Mouse (Mus musculus) frontal cortex, adult 2 months (tissue): ENCODE measurements around the gene Ndufs8. TPM values are rescaled to one million over a fixed set of nuclear protein-coding genes. Genes with fewer than 3 reads are reported as not detected.

Experiments
- DNase-seq, 2 experiments: peaks; one replicate each; pipeline ENCODE4 v3.0.0; 2022; ENCODE audit warnings: low spot score in 1 of 2; ENCODE audit errors: extremely low spot score in 1 of 2
- polyA plus RNA-seq: library from polyadenylated mRNA; depleted of rRNA; stranded (reverse); fragments of >200 nt; gene quantifications from 2 replicates; pipeline ENCODE4 v1.2.3, GENCODE M21; 2012; rRNA removed

Gene Ndufs8
- polyA plus RNA-seq, 1 experiment: 291 TPM

DNA sequence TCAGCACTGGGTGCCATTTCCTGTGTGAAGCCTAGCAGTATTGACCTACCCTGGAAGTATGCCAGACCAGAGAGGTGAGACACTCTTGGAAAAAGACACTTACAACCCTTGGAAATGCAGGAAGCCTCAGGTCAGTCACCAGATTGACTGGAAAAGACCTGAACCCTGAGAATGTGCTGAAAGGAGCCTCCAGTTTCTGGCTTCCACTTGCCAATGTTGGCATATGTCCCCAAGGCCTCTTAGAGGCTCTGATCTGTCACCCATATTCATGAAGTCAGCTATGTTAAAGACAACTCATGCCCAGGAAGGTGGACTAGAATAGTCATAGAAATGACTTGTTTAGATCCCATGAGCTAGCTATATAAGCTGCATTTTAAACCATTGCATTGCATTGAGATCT, 41.1 kb downstream of the Ndufs8 start:
- DNase-seq: no peak

DNA sequence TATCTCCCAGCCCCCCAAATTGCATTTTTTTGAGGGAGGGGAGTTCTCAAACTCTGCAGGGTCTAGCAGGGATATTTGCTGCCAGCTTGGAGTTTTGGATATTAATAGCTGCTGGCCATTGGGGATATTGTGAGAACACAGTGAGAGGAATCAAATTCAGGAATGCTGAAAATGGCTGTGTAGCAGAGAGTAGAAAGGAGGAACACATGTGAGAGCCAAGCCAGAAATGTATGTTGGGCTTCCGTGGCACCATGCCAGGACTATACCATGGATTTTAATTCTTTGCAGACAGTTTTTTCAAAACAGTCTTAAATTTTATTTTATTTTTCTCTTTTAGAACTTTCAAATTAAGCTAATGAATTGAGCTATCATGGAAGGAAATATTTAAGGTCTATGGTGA, 44.3 kb downstream of the Ndufs8 start:
- peak in 1 of 2 experiments; percentile 11 for DNase-seq

DNA sequence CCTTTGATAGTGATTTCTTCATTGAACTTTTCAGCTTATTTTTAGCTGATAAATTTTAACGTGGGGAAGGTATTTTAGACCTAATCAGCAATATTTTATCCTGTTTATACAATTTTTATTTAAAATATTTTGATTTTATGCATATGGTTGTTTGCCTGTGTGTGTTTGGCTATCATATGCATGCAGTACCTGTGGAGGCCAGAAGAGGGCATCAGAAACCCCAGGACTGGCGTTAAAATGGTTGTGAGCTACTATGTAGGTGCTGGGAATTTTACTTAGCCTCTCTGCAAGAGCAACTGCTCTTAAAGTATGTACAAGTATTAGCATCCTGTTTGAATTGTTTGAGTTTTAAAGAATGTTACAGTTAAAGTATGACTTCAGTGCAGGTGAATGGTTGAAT, 47.6 kb downstream of the Ndufs8 start:
- no peak for DNase-seq

DNA sequence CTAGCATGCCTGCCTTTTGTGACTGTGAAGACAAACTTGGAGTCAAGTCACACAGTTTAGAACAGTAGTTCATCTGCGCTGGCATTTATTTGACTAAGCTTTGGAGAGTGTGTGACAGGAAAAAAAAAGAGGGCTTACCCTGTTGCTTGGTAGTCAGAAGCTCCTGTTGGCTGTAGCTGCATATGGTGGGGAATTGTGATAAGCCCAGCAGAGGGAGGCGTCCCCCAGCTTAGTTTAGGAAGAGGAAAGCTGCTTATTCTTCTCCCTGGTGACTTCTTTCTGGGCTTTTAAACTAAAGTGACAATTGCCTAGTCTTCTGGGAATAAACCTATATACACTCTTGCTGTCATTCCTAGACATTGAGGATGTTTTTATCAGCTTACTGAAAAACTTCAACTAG, 49.9 kb downstream of the Ndufs8 start:
- no peak for DNase-seq

Other genes with a start within 250 kb of the Ndufs8 start
- gene Lrp5, start 226.2 kb downstream of the Ndufs8 start, polyA plus RNA-seq: 4.9 and 5.2 TPM in 2 replicates
- gene 1810055G02Rik, start 204.5 kb downstream of the Ndufs8 start, polyA plus RNA-seq: 32.8 and 37.2 TPM in 2 replicates
- gene Kmt5b, start 145.4 kb downstream of the Ndufs8 start, polyA plus RNA-seq: 36.3 and 37.2 TPM in 2 replicates
- 121 and 123 TPM in 2 replicates for gene Chka, start 61.0 kb downstream of the Ndufs8 start, polyA plus RNA-seq
- 45.5 and 48.1 TPM in 2 replicates for gene Tcirg1, start 5.6 kb downstream of the Ndufs8 start, polyA plus RNA-seq
- 7.9 and 8.5 TPM in 2 replicates for gene Aldh3b1, start 17.0 kb upstream of the Ndufs8 start, polyA plus RNA-seq
- gene Unc93b1, start 22.4 kb upstream of the Ndufs8 start, polyA plus RNA-seq: 31.5 and 34.7 TPM in 2 replicates
- gene Aldh3b3, start 45.9 kb upstream of the Ndufs8 start, polyA plus RNA-seq: 0.38 and 0.58 TPM in 2 replicates
- 3.5 and 3.6 TPM in 2 replicates for gene Aldh3b2, start 59.6 kb upstream of the Ndufs8 start, polyA plus RNA-seq
- gene Acy3, start 73.8 kb upstream of the Ndufs8 start, polyA plus RNA-seq: 5.6 and 5.8 TPM in 2 replicates
- not detected in 2 replicates for gene Tbx10, start 80.0 kb upstream of the Ndufs8 start, polyA plus RNA-seq
- 7.1 and 8.4 TPM in 2 replicates for gene Nudt8, start 87.8 kb upstream of the Ndufs8 start, polyA plus RNA-seq
- 6.3 TPM in 2 replicates for gene Gm49405, start 87.9 kb upstream of the Ndufs8 start, polyA plus RNA-seq
- gene Doc2g, start 90.5 kb upstream of the Ndufs8 start, polyA plus RNA-seq: 287 and 325 TPM in 2 replicates
- 248 and 270 TPM in 2 replicates for gene Ndufv1, start 100.0 kb upstream of the Ndufs8 start, polyA plus RNA-seq
- gene Gstp1, start 125.2 kb upstream of the Ndufs8 start, polyA plus RNA-seq: 454 and 506 TPM in 2 replicates
- gene Gstp2, start 133.2 kb upstream of the Ndufs8 start, polyA plus RNA-seq: 5.1 and 14.7 TPM in 2 replicates
- gene Gstp3, start 146.8 kb upstream of the Ndufs8 start, polyA plus RNA-seq: not detected in 2 replicates
- not detected in 2 replicates for gene Cabp2, start 168.8 kb upstream of the Ndufs8 start, polyA plus RNA-seq
- gene Cdk2ap2, start 184.4 kb upstream of the Ndufs8 start, polyA plus RNA-seq: 50.3 and 58.5 TPM in 2 replicates
- 290 and 305 TPM in 2 replicates for gene Pitpnm1, start 187.2 kb upstream of the Ndufs8 start, polyA plus RNA-seq
- gene Aip, start 213.1 kb upstream of the Ndufs8 start, polyA plus RNA-seq: 162 and 174 TPM in 2 replicates
- 0.06 and 0.11 TPM in 2 replicates for gene Gpr152, start 227.0 kb upstream of the Ndufs8 start, polyA plus RNA-seq
- gene Cabp4, start 231.3 kb upstream of the Ndufs8 start, polyA plus RNA-seq: 0.12 and 0.17 TPM in 2 replicates
- 183 and 225 TPM in 2 replicates for gene Coro1b, start 235.8 kb upstream of the Ndufs8 start, polyA plus RNA-seq
- 1.9 and 2.3 TPM in 2 replicates for gene Ptprcap, start 240.8 kb upstream of the Ndufs8 start, polyA plus RNA-seq